Comparison of ENCODE assay signal across 12 mouse cellular contexts in the genomic region with DNA sequence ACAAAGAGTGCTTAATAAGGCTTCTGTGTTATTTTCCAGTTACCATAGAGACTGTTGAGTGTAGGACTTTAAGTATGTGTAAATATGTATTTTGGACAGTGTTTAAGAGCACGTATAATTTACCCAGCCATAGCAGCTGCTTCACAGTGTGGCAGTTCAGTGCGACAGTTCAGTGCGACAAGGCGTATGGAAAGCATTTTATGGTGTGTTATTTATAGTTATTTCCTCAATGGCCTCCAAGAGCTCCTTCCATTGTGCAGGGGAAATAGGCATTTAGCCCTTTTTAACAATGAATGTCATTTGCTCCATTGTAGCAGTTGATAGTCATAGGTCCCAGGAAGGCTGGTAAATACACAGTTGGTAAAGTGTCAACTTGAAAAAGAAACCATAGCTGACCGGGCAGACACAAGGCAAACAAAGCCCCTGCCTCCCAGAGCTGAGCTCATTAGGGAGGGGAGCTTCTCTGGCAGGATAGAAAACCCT.
DNase-seq lines count a peak whose midpoint lies in the region; ATAC-seq lines count a peak whose summit lies in the region.
"Had no signal": no experiment of that assay in that cellular context is flagged by ENCODE, and none has a peak within 500 bp of the region (broad histone marks: within the 10 kb centered on the region; RNA-seq: fewer than 3 reads in every experiment).

No protein-coding gene starts in this region.

- no peak overlapping the region for H3K4me3 ChIP-seq in embryonic facial prominence, embryonic 11.5 days (ENCODE audit: low read depth, low read length)
- H3K4me3 ChIP-seq in embryonic facial prominence, embryonic 10.5 days = no peak overlapping the region
- no peak overlapping the region for H3K4me3 ChIP-seq in limb, embryonic 10.5 days
- no peak overlapping the region for H3K4me3 ChIP-seq in midbrain, embryonic 13.5 days (replicated peaks)
- H3K4me3 ChIP-seq: embryonic facial prominence, embryonic 12.5 days had no signal

- ATAC-seq in embryonic facial prominence, embryonic 11.5 days (replicated peaks; ENCODE audit: insufficient number of reproducible peaks, low FRiP score, low TSS enrichment, low read depth) = 0 out of 2 replicates have a peak, but pooled peaks have one; percentile 40
- ATAC-seq in midbrain, embryonic 13.5 days = peak; percentile 87
- no peak for ATAC-seq in cerebellum, adult (ENCODE audit: insufficient number of reproducible peaks, low FRiP score, low TSS enrichment)

- no peaks in the 10 kb centered on the region for H3K27me3 ChIP-seq in embryonic facial prominence, embryonic 11.5 days (ENCODE audit: control insufficient read depth, insufficient read depth, low read length)
- peaks cover 23% of the 10 kb centered on the region for H3K27me3 ChIP-seq in embryonic facial prominence, embryonic 10.5 days (replicated peaks; ENCODE audit: low read depth, poor library complexity, severe bottlenecking)
- no peaks in the 10 kb centered on the region for H3K27me3 ChIP-seq in limb, embryonic 10.5 days (ENCODE audit: low read depth, poor library complexity, severe bottlenecking)
- H3K27me3 ChIP-seq in midbrain, embryonic 13.5 days = peaks cover 26% of the 10 kb centered on the region
- H3K27me3 ChIP-seq: embryonic facial prominence, embryonic 12.5 days had no signal

- H3K9me3 ChIP-seq in embryonic facial prominence, embryonic 11.5 days (replicated peaks; ENCODE audit: control insufficient read depth, low read length) = no peaks in the 10 kb centered on the region
- no peaks in the 10 kb centered on the region for H3K9me3 ChIP-seq in embryonic facial prominence, embryonic 10.5 days
- no peaks in the 10 kb centered on the region for H3K9me3 ChIP-seq in limb, embryonic 10.5 days (replicated peaks)
- H3K9me3 ChIP-seq in midbrain, embryonic 13.5 days = no peaks in the 10 kb centered on the region
- H3K9me3 ChIP-seq: embryonic facial prominence, embryonic 12.5 days had no signal

- no peak overlapping the region for H3K9ac ChIP-seq in embryonic facial prominence, embryonic 11.5 days (replicated peaks; ENCODE audit: low read length)
- H3K9ac ChIP-seq in midbrain, embryonic 13.5 days (replicated peaks) = no peak overlapping the region
- H3K9ac ChIP-seq: embryonic facial prominence, embryonic 12.5 days had no signal

- H3K36me3 ChIP-seq in embryonic facial prominence, embryonic 11.5 days (replicated peaks; ENCODE audit: control insufficient read depth, insufficient read depth, low read depth, low read length) = no peaks in the 10 kb centered on the region
- no peaks in the 10 kb centered on the region for H3K36me3 ChIP-seq in embryonic facial prominence, embryonic 10.5 days (replicated peaks)
- H3K36me3 ChIP-seq in limb, embryonic 10.5 days = no peaks in the 10 kb centered on the region
- no peaks in the 10 kb centered on the region for H3K36me3 ChIP-seq in midbrain, embryonic 13.5 days
- H3K36me3 ChIP-seq: embryonic facial prominence, embryonic 12.5 days had no signal

- no peak overlapping the region for H3K27ac ChIP-seq in embryonic facial prominence, embryonic 11.5 days (replicated peaks; ENCODE audit: low read depth, low read length)
- no peak overlapping the region for H3K27ac ChIP-seq in embryonic facial prominence, embryonic 10.5 days (replicated peaks)
- peak overlapping the region; percentile 51; the same call in 1 of the 2 replicates for H3K27ac ChIP-seq in limb, embryonic 10.5 days
- H3K27ac ChIP-seq in midbrain, embryonic 13.5 days = peak overlapping the region; percentile 21; the same call in 1 of the 2 replicates
- H3K27ac ChIP-seq: embryonic facial prominence, embryonic 12.5 days had no signal

- peak; percentile 24 for DNase-seq in embryonic facial prominence, embryonic 11.5 days (ENCODE audit: low spot score)
- no peak for DNase-seq in embryonic facial prominence, embryonic 10.5 days (ENCODE audit: low spot score)
- DNase-seq in embryo, embryonic 11 days = peak; percentile 59
- DNase-seq in limb, embryonic 10.5 days (ENCODE audit: low spot score) = no peak
- no peak for DNase-seq in adrenal gland, postnatal 14 days
- no peak for DNase-seq in c-Kit-positive CD71-positive TER-119-positive erythroid progenitor cells, embryonic 14.5 days (ENCODE audit: low spot score)
- DNase-seq: gastrocnemius, postnatal 14 days; heart, postnatal 10 days; kidney, postnatal 10 days had no signal

- no peak overlapping the region for H3K4me2 ChIP-seq in embryonic facial prominence, embryonic 11.5 days (ENCODE audit: low read depth, low read length)
- no peak overlapping the region for H3K4me2 ChIP-seq in midbrain, embryonic 13.5 days (replicated peaks)
- H3K4me2 ChIP-seq: embryonic facial prominence, embryonic 12.5 days had no signal

- no peaks in the 10 kb centered on the region for H3K4me1 ChIP-seq in embryonic facial prominence, embryonic 11.5 days (ENCODE audit: control insufficient read depth, insufficient read depth, low read length)
- H3K4me1 ChIP-seq in embryonic facial prominence, embryonic 10.5 days = peaks cover 7% of the 10 kb centered on the region; the same call in 1 of the 2 replicates
- peaks cover 10% of the 10 kb centered on the region; the same call in 1 of the 2 replicates for H3K4me1 ChIP-seq in limb, embryonic 10.5 days
- H3K4me1 ChIP-seq in midbrain, embryonic 13.5 days (replicated peaks) = peaks cover 11% of the 10 kb centered on the region
- H3K4me1 ChIP-seq: embryonic facial prominence, embryonic 12.5 days had no signal

- WGBS in embryonic facial prominence, embryonic 11.5 days = 40% methylated on average over 5 of the region's 5 CpGs
- WGBS in embryonic facial prominence, embryonic 10.5 days = 41% methylated on average over 5 of the region's 5 CpGs
- whole genome bisulfite sequencing in limb, embryonic 10.5 days = 36% methylated on average over 5 of the region's 5 CpGs
- 5% methylated on average over 5 of the region's 5 CpGs for WGBS in midbrain, embryonic 13.5 days

Comparison
In these comparisons a context has a peak if more than half of its experiments do, and no peak if none do; other contexts are left out.
1. DNase-seq: peak in embryonic facial prominence, embryonic 11.5 days (single experiment) and embryo, embryonic 11 days (single experiment); none in embryonic facial prominence, embryonic 10.5 days (single experiment), limb, embryonic 10.5 days (single experiment), adrenal gland, postnatal 14 days (single experiment) and c-Kit-positive CD71-positive TER-119-positive erythroid progenitor cells, embryonic 14.5 days (single experiment).
2. H3K27ac ChIP-seq: peak in limb, embryonic 10.5 days (single experiment) and midbrain, embryonic 13.5 days (single experiment); none in embryonic facial prominence, embryonic 11.5 days (single experiment) and embryonic facial prominence, embryonic 10.5 days (single experiment).